Mouse (Mus musculus) hindbrain, embryonic 12.5 days (tissue): ENCODE results near the gene Gm2696. TPM values are rescaled to one million over a fixed set of nuclear protein-coding genes. Genes with fewer than 3 reads are reported as not detected.
A peak's percentile ranks its signal among the peaks of the same experiment; 100 is the strongest.

Experiments used
- ATAC-seq: fragments of 200-750 bp; cut with Nextera tagmentation; 2 replicates; pipeline ENCODE4 v1.8.0; 2017; ENCODE audit warnings: moderate TSS enrichment; ENCODE audit not compliant: low FRiP score
- H3K27ac ChIP-seq: fragments of 300-500 bp; sonication (generic); 2 replicates; pipeline ENCODE4 v1.5.1; 2016; ENCODE audit warnings: mild to moderate bottlenecking
- H3K27me3 ChIP-seq: fragments of 300-500 bp; sonication (generic); 2 replicates; pipeline ENCODE4 v1.6.1; 2016; ENCODE audit warnings: mild to moderate bottlenecking
- H3K36me3 ChIP-seq: fragments of 300-500 bp; sonication (generic); 2 replicates; pipeline ENCODE4 v1.6.1; 2016; ENCODE audit warnings: mild to moderate bottlenecking
- H3K4me1 ChIP-seq: fragments of 300-500 bp; sonication (generic); 2 replicates; pipeline ENCODE4 v1.6.1; 2016
- H3K4me2 ChIP-seq: fragments of 300-500 bp; sonication (generic); replicated peaks from 2 replicates; pipeline ENCODE4 v1.6.1; 2016; ENCODE audit warnings: mild to moderate bottlenecking
- H3K4me3 ChIP-seq: fragments of 300-500 bp; sonication (generic); 2 replicates; pipeline ENCODE4 v1.5.1; 2016; ENCODE audit warnings: mild to moderate bottlenecking
- H3K9ac ChIP-seq: fragments of 300-500 bp; sonication (generic); 2 replicates; pipeline ENCODE4 v1.6.1; 2016; ENCODE audit warnings: mild to moderate bottlenecking, moderate library complexity
- H3K9me3 ChIP-seq: fragments of 300-500 bp; sonication (generic); replicated peaks from 2 replicates; pipeline ENCODE4 v1.6.1; 2016; ENCODE audit warnings: mild to moderate bottlenecking
- WGBS: fragments of 180-500 bp; shearing (Covaris S2); methylation state at CpG from one replicate; pipeline ENCODE4 v1.1.7; 2016; 5-methylcytosine and 5-hydroxymethylcytosine counted together
- polyA plus RNA-seq: library from polyadenylated mRNA; unstranded; fragments of >200 nt; fragmentation: Nextera tagmentation; extraction: Ambion mirVana; gene quantifications from 2 replicates; pipeline ENCODE4 v1.2.1, GENCODE M21; 2016

The Gm2696 gene
- polyA plus RNA-seq, 1 experiment from 2014 or later, result 0.31 TPM

DNA sequence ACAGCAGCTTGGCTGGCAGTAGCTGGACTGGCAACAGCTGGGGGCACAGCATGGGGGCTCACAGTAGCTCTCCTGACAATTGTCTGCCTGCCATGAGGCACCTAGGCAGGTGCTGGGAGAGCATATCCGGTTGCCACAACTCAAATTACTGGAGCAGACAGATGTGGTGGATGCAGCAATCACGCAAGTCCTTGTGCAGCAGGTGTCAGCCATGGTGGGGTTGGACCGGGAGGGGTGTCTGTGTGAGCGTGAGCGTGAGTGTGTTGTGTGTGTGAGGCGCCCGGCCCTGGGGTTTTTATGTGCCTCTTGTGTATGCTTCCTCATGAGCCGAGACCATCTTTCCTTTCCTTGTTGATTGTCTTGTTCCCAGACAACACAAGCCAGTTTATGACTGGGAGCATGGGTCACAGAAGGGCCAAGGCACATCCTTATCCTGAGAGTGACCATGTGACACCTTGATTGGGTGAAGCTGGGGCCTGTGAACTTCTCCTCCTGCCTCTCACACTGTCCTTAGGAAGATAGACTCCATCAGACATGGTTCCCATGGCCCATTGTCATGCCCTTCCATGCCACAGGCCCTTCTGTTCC is 15.5 kb upstream of the Gm2696 start, which contains the start of gene Gm19668:
Gm19668 (minus strand) TSS at position 213 of the 588 bp plus-strand sequence.
- Histone ChIP-seq H3K27me3 (no peaks in the 10 kb centered on the region), H3K9ac (no peak within 1 kb of the TSS), H3K4me3 (no peak within 1 kb of the TSS), H3K36me3 (no peaks in the 10 kb centered on the region), H3K27ac (peak within 1 kb of the TSS; percentile 40; the same call in 1 of the 2 replicates), H3K9me3 (no peaks in the 10 kb centered on the region), H3K4me2 (no peak within 1 kb of the TSS), H3K4me1 (peaks cover 12% of the 10 kb centered on the region)
- no peak for ATAC-seq
- WGBS, result 57% methylated on average over 8 of the region's 8 CpGs

DNA sequence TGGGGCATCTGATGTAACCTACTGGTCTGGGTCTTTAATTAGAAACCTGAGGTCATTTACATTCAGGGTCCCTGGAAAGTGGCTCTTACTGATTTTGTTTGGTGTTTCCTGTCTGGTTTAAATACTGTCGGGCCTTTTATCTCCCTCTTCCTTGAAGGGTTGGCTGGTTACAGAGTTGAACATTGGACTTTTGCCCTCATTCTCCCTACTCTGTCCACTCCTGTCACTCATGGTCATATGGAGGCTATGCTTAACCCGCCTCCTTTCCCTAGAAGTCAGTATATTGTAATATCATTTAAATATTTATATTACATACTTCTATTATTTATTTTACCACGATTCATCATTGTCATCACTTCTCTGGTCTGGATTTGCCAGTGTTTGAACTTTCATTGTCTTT is 10.4 kb upstream of the Gm2696 start:
- ATAC-seq, result no peak
- Histone ChIP-seq H3K4me3 (no peak overlapping the region), H3K4me2 (no peak overlapping the region), H3K4me1 (no peaks in the 10 kb centered on the region; the same call in 1 of the 2 replicates), H3K9ac (no peak overlapping the region), H3K27me3 (no peaks in the 10 kb centered on the region), H3K9me3 (no peaks in the 10 kb centered on the region), H3K27ac (no peak overlapping the region), H3K36me3 (no peaks in the 10 kb centered on the region)
- WGBS, result 80% methylated on average over 3 of the region's 3 CpGs

GRCm38 (mm10) chr10:77811743-77812142 is 2.7 kb upstream of the Gm2696 start, which contains the start of gene Gm9507:
TSS of gene Gm9507 (minus strand) at chr10:77811843.
- WGBS, result 79% methylated on average over 5 of the region's 5 CpGs
- Histone ChIP-seq H3K27me3 (no peaks in the 10 kb centered on the region; the same call in 1 of the 2 replicates), H3K4me3 (no peak within 1 kb of the TSS), H3K27ac (no peak within 1 kb of the TSS), H3K4me2 (no peak within 1 kb of the TSS), H3K4me1 (no peaks in the 10 kb centered on the region), H3K36me3 (no peaks in the 10 kb centered on the region), H3K9ac (no peak within 1 kb of the TSS), H3K9me3 (no peaks in the 10 kb centered on the region)
- ATAC-seq, result no peak

DNA sequence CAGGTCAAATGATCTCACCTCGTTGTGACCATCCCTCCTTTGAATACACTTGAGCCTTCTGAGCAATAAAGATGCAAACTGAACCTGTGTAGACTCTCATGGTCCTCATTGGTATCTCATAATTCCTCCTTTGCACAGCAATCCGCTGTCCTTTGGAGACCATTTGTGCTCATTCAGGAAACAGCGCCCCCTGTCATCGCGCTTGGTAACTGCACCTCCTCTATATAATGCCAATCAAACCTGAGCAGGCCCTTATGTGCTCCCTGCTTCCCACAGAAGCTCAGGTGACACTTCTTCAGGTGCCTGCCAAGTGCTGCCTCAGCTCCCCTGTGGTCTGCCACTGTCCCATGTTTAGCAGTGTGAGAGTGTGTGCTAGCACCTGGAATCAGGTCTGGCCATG is 1.0 kb downstream of the Gm2696 start:
- no peaks in the 10 kb centered on the region for H3K9me3 ChIP-seq
- H3K4me2 ChIP-seq, result no peak overlapping the region
- no peaks in the 10 kb centered on the region; the same call in 1 of the 2 replicates for H3K27me3 ChIP-seq
- ATAC-seq, result no peak
- no peak overlapping the region for H3K4me3 ChIP-seq
- no peaks in the 10 kb centered on the region for H3K36me3 ChIP-seq
- H3K27ac ChIP-seq, result no peak overlapping the region
- WGBS, result 40% methylated on average over 5 of the region's 5 CpGs
- H3K9ac ChIP-seq, result no peak overlapping the region
- no peaks in the 10 kb centered on the region for H3K4me1 ChIP-seq

GRCm38 (mm10) chr10:77818523-77818922 is 4.0 kb downstream of the Gm2696 start:
- 96% methylated on average over 4 of the region's 4 CpGs for WGBS
- Histone ChIP-seq H3K4me2 (no peak overlapping the region), H3K36me3 (no peaks in the 10 kb centered on the region), H3K9me3 (no peaks in the 10 kb centered on the region), H3K9ac (no peak overlapping the region), H3K27me3 (no peaks in the 10 kb centered on the region; the same call in 1 of the 2 replicates), H3K27ac (no peak overlapping the region), H3K4me3 (no peak overlapping the region), H3K4me1 (no peaks in the 10 kb centered on the region)
- ATAC-seq, result 0 out of 2 replicates have a peak, but pooled peaks have one; percentile 35

DNA sequence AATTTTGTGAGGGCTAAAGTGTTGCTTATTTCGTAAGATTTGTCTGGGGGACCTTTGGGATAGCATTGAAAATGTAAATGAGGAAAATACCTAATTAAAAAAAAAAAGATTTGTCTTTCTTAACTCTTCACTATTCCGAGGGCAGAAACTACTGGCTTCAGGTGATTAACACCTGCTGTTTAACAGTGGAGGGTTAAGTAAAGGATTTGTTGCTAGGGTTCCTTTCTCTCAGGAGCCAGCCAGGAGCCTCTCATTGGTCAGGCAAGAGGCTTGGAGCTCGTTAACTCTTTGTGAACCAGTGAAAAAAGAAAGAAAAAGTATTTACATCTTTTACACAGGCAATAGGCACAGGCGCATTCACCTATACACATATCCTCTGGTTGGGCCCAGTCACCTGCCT is 4.7 kb downstream of the Gm2696 start:
- Histone ChIP-seq H3K27me3 (no peaks in the 10 kb centered on the region; the same call in 1 of the 2 replicates), H3K4me2 (no peak overlapping the region), H3K9ac (no peak overlapping the region), H3K9me3 (no peaks in the 10 kb centered on the region), H3K27ac (no peak overlapping the region), H3K4me1 (no peaks in the 10 kb centered on the region), H3K36me3 (no peaks in the 10 kb centered on the region), H3K4me3 (no peak overlapping the region)
- no peak for ATAC-seq
- 52% methylated on average over 4 of the region's 4 CpGs for WGBS

GRCm38 (mm10) chr10:77826951-77827350 is 12.5 kb downstream of the Gm2696 start, which contains the start of gene Krtap10-4:
TSS of gene Krtap10-4 (minus strand) at chr10:77827095.
- Histone ChIP-seq H3K27me3 (no peaks in the 10 kb centered on the region), H3K4me2 (no peak within 1 kb of the TSS), H3K9ac (no peak within 1 kb of the TSS), H3K9me3 (no peaks in the 10 kb centered on the region), H3K4me3 (no peak within 1 kb of the TSS), H3K4me1 (no peaks in the 10 kb centered on the region), H3K36me3 (no peaks in the 10 kb centered on the region), H3K27ac (no peak within 1 kb of the TSS)
- WGBS, result 73% methylated on average over 6 of the region's 6 CpGs
- no peak for ATAC-seq

DNA sequence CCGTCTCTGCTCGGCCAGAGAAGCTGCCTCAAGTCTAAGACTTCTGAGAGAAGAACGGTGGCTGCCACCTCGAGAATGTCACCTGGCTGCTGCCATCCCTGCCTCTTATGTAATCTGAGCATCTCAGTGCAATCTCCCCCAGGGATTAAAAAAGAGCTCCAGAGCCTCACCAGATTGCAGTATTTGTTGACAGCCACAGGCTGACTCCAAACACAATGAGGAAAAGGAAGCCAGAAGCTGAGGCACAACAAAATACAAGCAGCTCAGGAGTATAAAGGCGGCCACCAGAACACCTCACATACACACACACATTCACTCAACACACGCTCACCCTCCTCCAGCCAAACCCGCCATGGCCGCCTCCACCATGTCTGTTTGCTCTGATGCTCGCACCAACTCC is 21.2 kb downstream of the Gm2696 start, which contains the start of gene Krtap10-10:
Krtap10-10 (plus strand) TSS at position 301 of the 400 bp plus-strand sequence.
- Histone ChIP-seq H3K36me3 (no peaks in the 10 kb centered on the region), H3K4me1 (no peaks in the 10 kb centered on the region), H3K4me2 (no peak within 1 kb of the TSS), H3K4me3 (no peak within 1 kb of the TSS), H3K27ac (no peak within 1 kb of the TSS), H3K9ac (no peak within 1 kb of the TSS), H3K27me3 (no peaks in the 10 kb centered on the region), H3K9me3 (no peaks in the 10 kb centered on the region)
- ATAC-seq, result no peak
- WGBS, result 65% methylated on average over 9 of the region's 9 CpGs

GRCm38 (mm10) chr10:77839006-77839405 is 24.5 kb downstream of the Gm2696 start:
- Histone ChIP-seq H3K27me3 (no peaks in the 10 kb centered on the region), H3K4me3 (no peak overlapping the region), H3K4me1 (no peaks in the 10 kb centered on the region), H3K27ac (no peak overlapping the region), H3K9me3 (peaks cover 16% of the 10 kb centered on the region), H3K36me3 (no peaks in the 10 kb centered on the region), H3K4me2 (no peak overlapping the region), H3K9ac (no peak overlapping the region)
- ATAC-seq, result no peak
- 77% methylated on average over 6 of the region's 6 CpGs for WGBS

DNA sequence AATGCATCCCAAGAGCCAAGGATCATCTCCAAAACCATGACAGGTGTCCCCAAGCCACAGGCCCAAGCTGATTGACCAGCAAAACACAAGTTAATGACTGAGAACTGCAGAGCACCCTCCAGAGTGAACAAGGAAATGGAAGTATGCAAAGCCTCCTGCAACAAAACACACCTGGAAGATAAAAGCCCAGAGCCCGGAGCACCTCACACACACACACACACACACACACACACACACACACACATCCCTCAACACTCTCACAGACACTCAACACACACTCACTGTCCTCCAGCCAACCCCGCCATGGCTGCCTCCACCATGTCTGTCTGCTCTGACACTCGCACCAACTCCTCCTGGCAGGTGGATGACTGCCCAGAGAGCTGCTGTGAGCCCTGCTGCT is 32.0 kb downstream of the Gm2696 start, which contains the start of gene Gm36176:
Gm36176 (plus strand) TSS at position 301 of the 400 bp plus-strand sequence.
- H3K27ac ChIP-seq, result no peak within 1 kb of the TSS
- WGBS, result 69% methylated on average over 2 of the region's 3 CpGs
- no peak for ATAC-seq
- H3K4me2 ChIP-seq, result no peak within 1 kb of the TSS
- H3K9me3 ChIP-seq, result peaks cover 25% of the 10 kb centered on the region
- no peaks in the 10 kb centered on the region for H3K36me3 ChIP-seq
- H3K4me1 ChIP-seq, result no peaks in the 10 kb centered on the region
- no peak within 1 kb of the TSS for H3K9ac ChIP-seq
- no peak within 1 kb of the TSS for H3K4me3 ChIP-seq
- H3K27me3 ChIP-seq, result 0 out of 2 replicates have a peak, but pooled peaks cover 3% of the 10 kb centered on the region

GRCm38 (mm10) chr10:77846961-77847360 is 32.5 kb downstream of the Gm2696 start:
- Histone ChIP-seq H3K9me3 (peaks cover 25% of the 10 kb centered on the region), H3K9ac (no peak overlapping the region), H3K27ac (no peak overlapping the region), H3K27me3 (0 out of 2 replicates have a peak, but pooled peaks cover 3% of the 10 kb centered on the region), H3K4me3 (no peak overlapping the region), H3K36me3 (no peaks in the 10 kb centered on the region), H3K4me1 (no peaks in the 10 kb centered on the region), H3K4me2 (no peak overlapping the region)
- 15% methylated on average over 2 of the region's 2 CpGs for WGBS
- no peak for ATAC-seq

DNA sequence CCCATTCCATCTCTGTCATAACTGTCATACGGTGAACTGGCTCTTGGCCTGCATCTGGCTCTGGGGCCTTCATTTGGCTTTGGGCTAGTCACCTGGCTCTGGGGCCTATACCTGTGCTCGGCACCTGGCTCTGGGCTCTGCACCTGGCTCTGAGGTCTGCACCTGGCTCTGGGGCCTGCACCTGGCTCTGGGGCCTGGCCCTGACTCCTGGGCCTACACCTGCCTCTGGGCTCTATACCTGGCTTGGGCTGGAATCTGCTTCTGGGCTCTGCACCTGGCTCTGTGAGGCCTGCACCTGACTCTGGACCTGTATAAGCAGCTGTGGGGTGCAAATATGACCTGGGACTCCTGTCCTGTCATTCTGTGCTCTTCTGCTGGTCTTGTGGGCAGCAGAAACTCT is 33.1 kb downstream of the Gm2696 start:
- H3K36me3 ChIP-seq, result no peaks in the 10 kb centered on the region
- 88% methylated on average over 2 of the region's 2 CpGs for WGBS
- no peak overlapping the region for H3K27ac ChIP-seq
- no peak overlapping the region for H3K4me2 ChIP-seq
- H3K4me3 ChIP-seq, result no peak overlapping the region
- H3K9me3 ChIP-seq, result peaks cover 25% of the 10 kb centered on the region
- H3K9ac ChIP-seq, result no peak overlapping the region
- H3K4me1 ChIP-seq, result no peaks in the 10 kb centered on the region
- H3K27me3 ChIP-seq, result 0 out of 2 replicates have a peak, but pooled peaks cover 3% of the 10 kb centered on the region
- no peak for ATAC-seq

GRCm38 (mm10) chr10:77852559-77852958 is 38.1 kb downstream of the Gm2696 start, which contains the start of gene Gm10318:
TSS of gene Gm10318 (plus strand) at chr10:77852859.
- Histone ChIP-seq H3K4me2 (no peak within 1 kb of the TSS), H3K4me1 (no peaks in the 10 kb centered on the region), H3K4me3 (no peak within 1 kb of the TSS), H3K9me3 (0 out of 2 replicates have a peak, but pooled peaks cover 3% of the 10 kb centered on the region), H3K27ac (peak within 1 kb of the TSS; percentile 23; the same call in 1 of the 2 replicates), H3K36me3 (no peaks in the 10 kb centered on the region), H3K27me3 (no peaks in the 10 kb centered on the region; the same call in 1 of the 2 replicates), H3K9ac (no peak within 1 kb of the TSS)
- ATAC-seq, result no peak
- 64% methylated on average over 9 of the region's 9 CpGs for WGBS
